Mouse (Mus musculus): Measurements from ENCODE around the gene Zfp553. TPM values are rescaled to one million over a fixed set of nuclear protein-coding genes. Genes with fewer than 3 reads are reported as not detected.

The Zfp553 gene
- polyA plus RNA-seq, 1 experiment from 2014 or later: 58.8 TPM

GRCm38 (mm10) chr7:127195544-127196295 lies 37.1 kb upstream of the Zfp553 start, which contains the start of gene Cd2bp2:
Gene Cd2bp2, minus strand, starts transcription at chr7:127196050.
- WGBS: under 1% methylated on average over 51 of the region's 51 CpGs
- H3K9me3 ChIP-seq: no peaks in the 10 kb centered on the region
- peaks cover 28% of the 10 kb centered on the region for H3K4me1 ChIP-seq (replicated peaks)
- ATAC-seq (ENCODE audit: low FRiP score): peak; percentile 97
- H3K4me2 ChIP-seq: peak within 1 kb of the TSS; percentile 92
- H3K36me3 ChIP-seq: peaks cover 79% of the 10 kb centered on the region
- H3K27me3 ChIP-seq: no peaks in the 10 kb centered on the region
- peak within 1 kb of the TSS; percentile 84 for H3K9ac ChIP-seq
- H3K4me3 ChIP-seq: peak within 1 kb of the TSS; percentile 77
- peak within 1 kb of the TSS; percentile 91 for H3K27ac ChIP-seq

- WGBS: 56% methylated on average over 11 of the region's 11 CpGs
- H3K27me3 ChIP-seq: no peaks in the 10 kb centered on the region
- no peaks in the 10 kb centered on the region for H3K9me3 ChIP-seq
- H3K4me3 ChIP-seq: peak overlapping the region; percentile 77
- H3K4me2 ChIP-seq: peak overlapping the region; percentile 71
- peak overlapping the region; percentile 86 for H3K27ac ChIP-seq
- peaks cover 80% of the 10 kb centered on the region for H3K36me3 ChIP-seq
- no peak for ATAC-seq (ENCODE audit: low FRiP score)
- H3K9ac ChIP-seq: peak overlapping the region; percentile 84
- H3K4me1 ChIP-seq (replicated peaks): peaks cover 28% of the 10 kb centered on the region
Measured at GRCm38 (mm10) chr7:127196484-127196883, 36.4 kb upstream of the Zfp553 start.

GRCm38 (mm10) chr7:127206606-127207005 lies 26.3 kb upstream of the Zfp553 start:
- Histone ChIP-seq H3K9ac (peak overlapping the region; percentile 98), H3K9me3 (no peaks in the 10 kb centered on the region), H3K27me3 (no peaks in the 10 kb centered on the region), H3K4me3 (peak overlapping the region; percentile 99), H3K36me3 (peaks cover 30% of the 10 kb centered on the region), H3K4me1 (replicated peaks) (peaks cover 47% of the 10 kb centered on the region), H3K4me2 (peak overlapping the region; percentile 99), H3K27ac (no peak overlapping the region)
- WGBS: 71% methylated on average over 2 of the region's 2 CpGs
- no peak for ATAC-seq (ENCODE audit: low FRiP score)

GRCm38 (mm10) chr7:127207374-127208294 lies 25.2 kb upstream of the Zfp553 start:
- peak overlapping the region; percentile 99 for H3K4me2 ChIP-seq
- peak overlapping the region; percentile 88 for H3K27ac ChIP-seq
- H3K4me3 ChIP-seq: peak overlapping the region; percentile 99
- ATAC-seq (ENCODE audit: low FRiP score): 0 out of 2 replicates have a peak, but pooled peaks have one; percentile 12
- WGBS: 0% methylated on average over 52 of the region's 53 CpGs
- H3K27me3 ChIP-seq: no peaks in the 10 kb centered on the region
- peak overlapping the region; percentile 98 for H3K9ac ChIP-seq
- no peaks in the 10 kb centered on the region for H3K9me3 ChIP-seq
- peaks cover 47% of the 10 kb centered on the region for H3K4me1 ChIP-seq (replicated peaks)
- peaks cover 21% of the 10 kb centered on the region for H3K36me3 ChIP-seq

GRCm38 (mm10) chr7:127208295-127208552 lies 24.6 kb upstream of the Zfp553 start, which contains the start of gene Tbc1d10b:
Gene Tbc1d10b, minus strand, starts transcription at chr7:127208468.
- Histone ChIP-seq H3K9ac (peak within 1 kb of the TSS; percentile 98), H3K4me1 (replicated peaks) (peaks cover 47% of the 10 kb centered on the region), H3K4me2 (peak within 1 kb of the TSS; percentile 99), H3K4me3 (peak within 1 kb of the TSS; percentile 99), H3K9me3 (no peaks in the 10 kb centered on the region), H3K27me3 (0 out of 2 replicates have a peak, but pooled peaks cover 5% of the 10 kb centered on the region), H3K27ac (peak within 1 kb of the TSS; percentile 88), H3K36me3 (peaks cover 15% of the 10 kb centered on the region)
- WGBS: under 1% methylated on average over 44 of the region's 44 CpGs
- 0 out of 2 replicates have a peak, but pooled peaks have one; percentile 0 for ATAC-seq (ENCODE audit: low FRiP score)

- peak within 1 kb of the TSS; percentile 99 for H3K4me3 ChIP-seq
- peaks cover 43% of the 10 kb centered on the region for H3K4me1 ChIP-seq (replicated peaks)
- peak within 1 kb of the TSS; percentile 99 for H3K4me2 ChIP-seq
- no peaks in the 10 kb centered on the region for H3K9me3 ChIP-seq
- ATAC-seq (ENCODE audit: low FRiP score): peak; percentile 95
- peak within 1 kb of the TSS; percentile 98 for H3K9ac ChIP-seq
- peaks cover 9% of the 10 kb centered on the region for H3K36me3 ChIP-seq
- H3K27ac ChIP-seq: peak within 1 kb of the TSS; percentile 88
- H3K27me3 ChIP-seq: peaks cover 8% of the 10 kb centered on the region; the same call in 1 of the 2 replicates
- WGBS: 0% methylated on average over 44 of the region's 44 CpGs
Measured at GRCm38 (mm10) chr7:127208553-127209438, 24.1 kb upstream of the Zfp553 start, which contains the start of gene Mylpf. Gene Mylpf, plus strand, starts transcription at chr7:127208890.

GRCm38 (mm10) chr7:127209851-127210250 lies 23.0 kb upstream of the Zfp553 start:
- Histone ChIP-seq H3K27ac (peak overlapping the region; percentile 86), H3K36me3 (peaks cover 6% of the 10 kb centered on the region), H3K4me2 (peak overlapping the region; percentile 99), H3K4me3 (no peak overlapping the region), H3K4me1 (replicated peaks) (peaks cover 41% of the 10 kb centered on the region), H3K27me3 (peaks cover 17% of the 10 kb centered on the region), H3K9ac (no peak overlapping the region), H3K9me3 (no peaks in the 10 kb centered on the region)
- ATAC-seq (ENCODE audit: low FRiP score): no peak
- 80% methylated on average over 5 of the region's 5 CpGs for WGBS

- Histone ChIP-seq H3K4me1 (replicated peaks) (peaks cover 40% of the 10 kb centered on the region), H3K9me3 (no peaks in the 10 kb centered on the region), H3K4me3 (no peak overlapping the region), H3K9ac (no peak overlapping the region), H3K27ac (no peak overlapping the region), H3K27me3 (peaks cover 20% of the 10 kb centered on the region), H3K4me2 (no peak overlapping the region), H3K36me3 (peaks cover 2% of the 10 kb centered on the region; the same call in 1 of the 2 replicates)
- WGBS: 93% methylated on average over 4 of the region's 4 CpGs
- no peak for ATAC-seq (ENCODE audit: low FRiP score)
Measured at GRCm38 (mm10) chr7:127210266-127210665, 22.6 kb upstream of the Zfp553 start.

- 80% methylated on average over 5 of the region's 5 CpGs for WGBS
- H3K27ac ChIP-seq: no peak overlapping the region
- peak overlapping the region; percentile 39; the same call in 1 of the 2 replicates for H3K9ac ChIP-seq
- ATAC-seq (ENCODE audit: low FRiP score): no peak
- H3K4me1 ChIP-seq (replicated peaks): peaks cover 33% of the 10 kb centered on the region
- peaks cover 20% of the 10 kb centered on the region for H3K27me3 ChIP-seq
- no peak overlapping the region for H3K4me2 ChIP-seq
- H3K36me3 ChIP-seq: no peaks in the 10 kb centered on the region
- H3K9me3 ChIP-seq: no peaks in the 10 kb centered on the region
- H3K4me3 ChIP-seq: no peak overlapping the region
Measured at GRCm38 (mm10) chr7:127211014-127211745, 21.7 kb upstream of the Zfp553 start.

GRCm38 (mm10) chr7:127212432-127213250 lies 20.2 kb upstream of the Zfp553 start:
- Histone ChIP-seq H3K27me3 (peaks cover 20% of the 10 kb centered on the region), H3K4me3 (no peak overlapping the region), H3K36me3 (no peaks in the 10 kb centered on the region), H3K27ac (no peak overlapping the region), H3K9ac (no peak overlapping the region), H3K4me2 (no peak overlapping the region), H3K4me1 (replicated peaks) (peaks cover 18% of the 10 kb centered on the region), H3K9me3 (no peaks in the 10 kb centered on the region)
- WGBS: 90% methylated on average over 12 of the region's 12 CpGs
- ATAC-seq (ENCODE audit: low FRiP score): no peak

Data from hindbrain, embryonic 13.5 days (tissue).